Mouse (Mus musculus) adrenal gland, adult (tissue): ENCODE measurements around the gene Olfr344.

Source experiments
- DNase-seq, 2 experiments: peaks; one replicate each; pipeline ENCODE4 v3.0.0; 2022 to 2023; ENCODE audit warnings: low spot score in 1 of 2; ENCODE audit not compliant: inconsistent age in 2 of 2

Olfr344 gene

DNA sequence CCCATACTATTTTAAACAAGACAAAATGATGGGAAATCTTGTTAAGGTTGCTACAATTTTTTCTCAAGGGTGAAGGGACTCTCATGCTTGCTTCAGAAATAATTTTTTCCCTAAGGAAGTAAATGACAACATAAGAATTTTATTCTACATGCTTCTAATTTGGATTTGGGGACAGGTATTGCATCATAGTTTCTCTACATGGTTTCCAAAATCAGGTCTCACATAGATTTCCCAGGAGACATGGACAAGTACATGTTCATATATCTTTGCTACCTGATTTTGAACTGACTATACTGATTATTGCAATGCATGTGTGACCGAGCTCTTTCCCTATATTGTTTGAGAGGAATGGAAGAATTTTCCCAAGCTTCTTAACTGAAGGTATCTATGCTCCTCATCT lies at the start of gene Olfr344:
Olfr344 (plus strand) TSS at position 301 of the 400 bp plus-strand sequence.
- no peak for DNase-seq

DNA sequence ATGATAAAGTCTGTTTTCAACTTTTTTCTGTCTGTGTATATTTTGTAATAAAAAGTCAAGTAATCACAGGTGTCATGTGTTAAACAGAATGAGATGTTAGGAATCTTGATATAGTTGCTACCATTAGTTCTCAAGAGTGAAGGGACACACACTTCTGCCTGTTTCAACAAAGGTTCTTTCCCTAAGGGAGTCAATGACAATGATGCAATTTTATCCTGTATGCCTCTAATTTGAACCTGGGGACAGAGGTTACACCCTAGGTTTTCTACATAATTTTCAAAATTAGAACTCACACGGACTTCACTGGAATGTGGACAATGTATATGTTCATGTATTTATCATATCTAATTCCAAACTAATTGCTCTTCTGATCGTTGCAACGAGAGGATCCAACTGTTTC lies 41.8 kb upstream of the Olfr344 start, which contains the start of gene Olfr342:
Olfr342 (plus strand) TSS at position 301 of the 400 bp plus-strand sequence.
- no peak for DNase-seq

DNA sequence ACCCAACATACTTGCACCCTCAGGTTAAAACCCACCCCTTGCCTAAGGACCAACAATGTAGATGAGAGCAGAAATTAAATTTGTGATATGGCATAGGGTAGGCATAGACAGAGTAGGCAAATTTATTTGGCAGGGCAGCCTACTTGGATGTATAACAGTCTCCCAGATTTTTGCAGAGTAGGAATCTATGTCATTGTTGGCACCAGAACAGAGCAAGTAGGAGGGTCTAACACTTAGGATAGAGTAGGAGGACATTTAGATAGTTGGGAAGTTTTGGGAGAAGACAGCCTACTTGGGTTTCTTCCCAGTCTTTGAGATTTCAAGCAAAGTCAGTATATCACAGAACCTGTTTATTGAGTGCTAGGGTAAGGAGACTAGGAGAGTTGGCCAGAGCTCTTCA lies 1.3 kb upstream of the Olfr344 start:
- DNase-seq, result no peak

DNA sequence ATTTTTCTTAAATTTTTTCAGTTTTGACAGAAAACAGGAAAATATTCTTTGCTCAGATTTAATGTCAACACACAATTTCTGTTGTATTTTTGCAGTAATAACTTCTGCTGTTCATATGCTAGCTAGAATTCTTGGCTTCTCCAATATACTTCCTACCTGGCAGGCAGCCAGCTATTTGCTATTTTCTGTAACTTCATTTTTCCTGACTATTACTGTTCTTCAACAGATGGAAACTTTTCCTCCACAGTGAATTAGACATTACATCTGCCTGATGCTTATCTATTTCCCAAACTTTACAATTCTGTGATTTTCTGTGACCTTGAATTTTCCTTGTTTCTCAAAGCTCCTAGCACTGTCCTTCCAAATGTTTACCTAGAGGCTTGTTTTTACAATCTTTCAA lies 560 bp downstream of the Olfr344 start:
- no peak for DNase-seq

DNA sequence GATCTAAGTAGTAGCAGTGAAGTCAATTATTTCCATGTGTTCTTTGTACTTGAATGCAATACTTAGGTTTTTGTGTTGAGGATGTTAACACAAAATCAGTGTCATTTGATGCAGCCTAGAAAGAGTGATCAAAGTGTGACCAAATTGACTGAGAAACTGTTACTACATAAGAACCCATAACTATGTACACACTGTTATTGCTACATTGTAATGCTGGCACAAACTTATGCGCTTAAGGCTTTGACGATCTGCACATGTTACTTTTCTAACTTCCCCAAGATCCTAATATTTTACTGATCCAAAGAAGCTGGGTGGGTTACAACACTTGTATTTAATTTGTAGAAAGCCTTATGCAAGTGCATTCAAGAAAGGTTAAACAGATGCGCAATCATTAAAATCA lies 1.4 kb downstream of the Olfr344 start:
- DNase-seq, result no peak
